Mouse (Mus musculus): ENCODE measurements around the gene Gm48551. TPM values are rescaled to one million over a fixed set of nuclear protein-coding genes. Genes with fewer than 3 reads are reported as not detected.

Gene Gm48551
- polyA plus RNA-seq, 1 experiment from 2014 or later, result 2.9 TPM

- peak overlapping the region; percentile 91 for H3K27ac ChIP-seq (ENCODE audit: low read length)
- H3K36me3 ChIP-seq (ENCODE audit: control insufficient read depth, insufficient read depth, low read length), result peaks cover 4% of the 10 kb centered on the region
- peaks cover 95% of the 10 kb centered on the region for H3K4me1 ChIP-seq (ENCODE audit: control insufficient read depth, insufficient read depth, low read length)
- WGBS, result 44% methylated on average over 18 of the region's 18 CpGs
- no peak overlapping the region for H3K4me3 ChIP-seq (ENCODE audit: low read length)
- peak overlapping the region; percentile 16 for H3K4me2 ChIP-seq (ENCODE audit: low read depth, low read length)
- peak overlapping the region; percentile 52 for H3K9ac ChIP-seq (ENCODE audit: low read depth, low read length)
- peak; percentile 11; the same call in 1 of the 2 replicates for ATAC-seq
- H3K9me3 ChIP-seq (ENCODE audit: control insufficient read depth, low read length), result no peaks in the 10 kb centered on the region
- peaks cover 3% of the 10 kb centered on the region; the same call in 1 of the 2 replicates for H3K27me3 ChIP-seq (replicated peaks; ENCODE audit: control insufficient read depth, insufficient read depth, low read length)
Measured at GRCm38 (mm10) chr10:81411471-81412400, 27.5 kb downstream of the Gm48551 start.

- no peak for ATAC-seq
- Histone ChIP-seq H3K4me1 (ENCODE audit: control insufficient read depth, insufficient read depth, low read length) (peaks cover 95% of the 10 kb centered on the region), H3K9me3 (ENCODE audit: control insufficient read depth, low read length) (no peaks in the 10 kb centered on the region), H3K36me3 (ENCODE audit: control insufficient read depth, insufficient read depth, low read length) (peaks cover 4% of the 10 kb centered on the region), H3K4me2 (ENCODE audit: low read depth, low read length) (no peak overlapping the region), H3K27ac (ENCODE audit: low read length) (peak overlapping the region; percentile 91), H3K4me3 (ENCODE audit: low read length) (no peak overlapping the region), H3K27me3 (replicated peaks; ENCODE audit: control insufficient read depth, insufficient read depth, low read length) (no peaks in the 10 kb centered on the region), H3K9ac (ENCODE audit: low read depth, low read length) (peak overlapping the region; percentile 52)
- 72% methylated on average over 16 of the region's 16 CpGs for WGBS
Measured at GRCm38 (mm10) chr10:81412586-81413309, 28.5 kb downstream of the Gm48551 start.

- peak overlapping the region; percentile 56 for H3K9ac ChIP-seq (ENCODE audit: low read depth, low read length)
- H3K4me2 ChIP-seq (ENCODE audit: low read depth, low read length), result peak overlapping the region; percentile 33
- no peaks in the 10 kb centered on the region for H3K9me3 ChIP-seq (ENCODE audit: control insufficient read depth, low read length)
- H3K36me3 ChIP-seq (ENCODE audit: control insufficient read depth, insufficient read depth, low read length), result peaks cover 4% of the 10 kb centered on the region
- no peaks in the 10 kb centered on the region for H3K27me3 ChIP-seq (replicated peaks; ENCODE audit: control insufficient read depth, insufficient read depth, low read length)
- H3K4me1 ChIP-seq (ENCODE audit: control insufficient read depth, insufficient read depth, low read length), result peaks cover 89% of the 10 kb centered on the region
- 0 out of 2 replicates have a peak, but pooled peaks have one; percentile 6 for ATAC-seq
- WGBS, result 30% methylated on average over 26 of the region's 26 CpGs
- 0 out of 2 replicates have a peak overlapping the region, but pooled peaks have one; percentile 1 for H3K4me3 ChIP-seq (ENCODE audit: low read length)
- H3K27ac ChIP-seq (ENCODE audit: low read length), result peak overlapping the region; percentile 91
Measured at GRCm38 (mm10) chr10:81413310-81414261, 29.3 kb downstream of the Gm48551 start.

GRCm38 (mm10) chr10:81414682-81415081 is 30.4 kb downstream of the Gm48551 start:
- Histone ChIP-seq H3K4me2 (ENCODE audit: low read depth, low read length) (peak overlapping the region; percentile 33; the same call in 1 of the 2 replicates), H3K27me3 (replicated peaks; ENCODE audit: control insufficient read depth, insufficient read depth, low read length) (no peaks in the 10 kb centered on the region), H3K36me3 (ENCODE audit: control insufficient read depth, insufficient read depth, low read length) (peaks cover 4% of the 10 kb centered on the region), H3K9me3 (ENCODE audit: control insufficient read depth, low read length) (no peaks in the 10 kb centered on the region), H3K4me3 (ENCODE audit: low read length) (no peak overlapping the region), H3K27ac (ENCODE audit: low read length) (peak overlapping the region; percentile 2; the same call in 1 of the 2 replicates), H3K9ac (ENCODE audit: low read depth, low read length) (peak overlapping the region; percentile 56; the same call in 1 of the 2 replicates), H3K4me1 (ENCODE audit: control insufficient read depth, insufficient read depth, low read length) (peaks cover 90% of the 10 kb centered on the region)
- no peak for ATAC-seq

- Histone ChIP-seq H3K36me3 (ENCODE audit: control insufficient read depth, insufficient read depth, low read length) (peaks cover 4% of the 10 kb centered on the region), H3K4me1 (ENCODE audit: control insufficient read depth, insufficient read depth, low read length) (peaks cover 85% of the 10 kb centered on the region), H3K27ac (ENCODE audit: low read length) (no peak overlapping the region), H3K4me2 (ENCODE audit: low read depth, low read length) (no peak overlapping the region), H3K9ac (ENCODE audit: low read depth, low read length) (0 out of 2 replicates have a peak overlapping the region, but pooled peaks have one; percentile 56), H3K27me3 (replicated peaks; ENCODE audit: control insufficient read depth, insufficient read depth, low read length) (no peaks in the 10 kb centered on the region), H3K4me3 (ENCODE audit: low read length) (no peak overlapping the region), H3K9me3 (ENCODE audit: control insufficient read depth, low read length) (no peaks in the 10 kb centered on the region)
- 75% methylated on average over 5 of the region's 5 CpGs for WGBS
- no peak for ATAC-seq
Measured at GRCm38 (mm10) chr10:81415146-81415545, 30.9 kb downstream of the Gm48551 start.

GRCm38 (mm10) chr10:81415549-81416310 is 31.5 kb downstream of the Gm48551 start:
- 0 out of 2 replicates have a peak overlapping the region, but pooled peaks have one; percentile 5 for H3K9ac ChIP-seq (ENCODE audit: low read depth, low read length)
- ATAC-seq, result no peak
- WGBS, result 70% methylated on average over 17 of the region's 17 CpGs
- H3K4me3 ChIP-seq (ENCODE audit: low read length), result no peak overlapping the region
- H3K4me2 ChIP-seq (ENCODE audit: low read depth, low read length), result no peak overlapping the region
- H3K4me1 ChIP-seq (ENCODE audit: control insufficient read depth, insufficient read depth, low read length), result peaks cover 79% of the 10 kb centered on the region
- H3K27ac ChIP-seq (ENCODE audit: low read length), result no peak overlapping the region
- no peaks in the 10 kb centered on the region for H3K27me3 ChIP-seq (replicated peaks; ENCODE audit: control insufficient read depth, insufficient read depth, low read length)
- no peaks in the 10 kb centered on the region for H3K9me3 ChIP-seq (ENCODE audit: control insufficient read depth, low read length)
- peaks cover 4% of the 10 kb centered on the region for H3K36me3 ChIP-seq (ENCODE audit: control insufficient read depth, insufficient read depth, low read length)

GRCm38 (mm10) chr10:81416581-81417226 is 32.4 kb downstream of the Gm48551 start:
- ATAC-seq, result peak; percentile 63
- Histone ChIP-seq H3K36me3 (ENCODE audit: control insufficient read depth, insufficient read depth, low read length) (peaks cover 4% of the 10 kb centered on the region), H3K27ac (ENCODE audit: low read length) (peak overlapping the region; percentile 74), H3K4me3 (ENCODE audit: low read length) (peak overlapping the region; percentile 42), H3K27me3 (replicated peaks; ENCODE audit: control insufficient read depth, insufficient read depth, low read length) (no peaks in the 10 kb centered on the region), H3K4me1 (ENCODE audit: control insufficient read depth, insufficient read depth, low read length) (peaks cover 70% of the 10 kb centered on the region), H3K9me3 (ENCODE audit: control insufficient read depth, low read length) (no peaks in the 10 kb centered on the region), H3K4me2 (ENCODE audit: low read depth, low read length) (peak overlapping the region; percentile 77), H3K9ac (ENCODE audit: low read depth, low read length) (peak overlapping the region; percentile 63)
- WGBS, result 6% methylated on average over 22 of the region's 26 CpGs
